Mouse (Mus musculus): ENCODE data around the gene Stox1. TPM values are rescaled to one million over a fixed set of nuclear protein-coding genes. Genes with fewer than 3 reads are reported as not detected.

Stox1 gene
- polyA plus RNA-seq, 2 experiments: 0.63 to 0.65 TPM

DNA sequence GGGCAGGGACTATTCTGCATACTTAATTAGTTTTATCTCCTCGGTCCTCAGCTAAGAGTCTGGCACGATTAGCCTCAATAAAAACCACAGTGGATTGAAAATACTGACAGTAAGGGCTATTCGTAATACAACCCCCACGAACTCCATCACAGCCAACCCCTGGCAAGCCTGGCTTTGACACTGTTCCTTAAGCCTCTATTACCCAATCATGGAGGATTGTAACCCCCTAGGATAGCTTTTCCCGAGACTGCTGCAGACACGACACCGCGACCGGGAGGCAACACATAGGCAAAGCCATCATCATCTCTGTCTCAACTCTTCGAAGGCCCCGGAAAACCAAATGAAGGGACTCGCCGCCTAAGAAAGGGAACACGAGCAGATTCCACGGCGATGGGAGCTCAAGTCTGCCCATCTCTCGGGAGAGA, 75.6 kb downstream of the Stox1 start:
- Histone ChIP-seq H3K9ac (ENCODE audit: low read depth, low read length, severe bottlenecking) (peak overlapping the region; percentile 97), H3K27me3 (ENCODE audit: control insufficient read depth, insufficient read depth, low read length) (no peaks in the 10 kb centered on the region), H3K4me3 (replicated peaks; ENCODE audit: low read length) (peak overlapping the region; percentile 98), H3K4me2 (replicated peaks; ENCODE audit: low read depth, low read length, severe bottlenecking) (peak overlapping the region; percentile 64), H3K4me1 (ENCODE audit: control insufficient read depth, insufficient read depth, low read length) (peaks cover 8% of the 10 kb centered on the region), H3K27ac (replicated peaks; ENCODE audit: low read depth, low read length) (peak overlapping the region; percentile 95), H3K36me3 (ENCODE audit: control insufficient read depth, insufficient read depth, low read length) (peaks cover 17% of the 10 kb centered on the region), H3K9me3 (ENCODE audit: control insufficient read depth, low read length) (no peaks in the 10 kb centered on the region)
- WGBS: under 1% methylated on average over 17 of the region's 17 CpGs
- DNase-seq (ENCODE audit: low spot score) (no peak), ATAC-seq (ENCODE audit: low FRiP score, low read depth) (no peak)
- TF ChIP-seq POLR2A (IDR thresholded peaks at IDR 0.05; ENCODE audit: borderline replicate concordance, extremely low read depth, insufficient read depth, insufficient read length): no peak

Small RNA genes lying within 50 kb of the gene (microRNA-seq; reads per million reads assigned to microRNA genes)
- not detected for gene Mir7215

Other genes with a start within 250 kb of the Stox1 start
- gene Vps26a, start 239.3 kb downstream of the Stox1 start, polyA plus RNA-seq (2012; rRNA removed): 25.6 and 29.2 TPM in 2 replicates
- gene Vps26a, start 239.3 kb downstream of the Stox1 start, polyA plus RNA-seq (2014; fragmentation: Nextera tagmentation; extraction: Ambion mirVana): 67.1 and 71.1 TPM in 2 replicates
- gene Srgn, start 198.7 kb downstream of the Stox1 start, polyA plus RNA-seq (2012; rRNA removed): 11.2 and 14.7 TPM in 2 replicates
- 35.3 and 49.4 TPM in 2 replicates for gene Srgn, start 198.7 kb downstream of the Stox1 start, polyA plus RNA-seq (2014; fragmentation: Nextera tagmentation; extraction: Ambion mirVana)
- gene Kif1bp, start 147.7 kb downstream of the Stox1 start, polyA plus RNA-seq (2012; rRNA removed): 35.1 and 36.1 TPM in 2 replicates
- 44.6 and 46.1 TPM in 2 replicates for gene Kif1bp, start 147.7 kb downstream of the Stox1 start, polyA plus RNA-seq (2014; fragmentation: Nextera tagmentation; extraction: Ambion mirVana)
- 35.3 and 43.5 TPM in 2 replicates for gene Ddx21, start 123.8 kb downstream of the Stox1 start, polyA plus RNA-seq (2012; rRNA removed)
- gene Ddx21, start 123.8 kb downstream of the Stox1 start, polyA plus RNA-seq (2014; fragmentation: Nextera tagmentation; extraction: Ambion mirVana): 26.0 and 26.8 TPM in 2 replicates
- 83.4 and 120 TPM in 2 replicates for gene Ddx50, start 74.9 kb downstream of the Stox1 start, polyA plus RNA-seq (2012; rRNA removed)
- 165 and 176 TPM in 2 replicates for gene Ddx50, start 74.9 kb downstream of the Stox1 start, polyA plus RNA-seq (2014; fragmentation: Nextera tagmentation; extraction: Ambion mirVana)
- gene Ccar1, start 66.2 kb upstream of the Stox1 start, polyA plus RNA-seq (2012; rRNA removed): 77.9 and 112 TPM in 2 replicates
- 115 and 116 TPM in 2 replicates for gene Ccar1, start 66.2 kb upstream of the Stox1 start, polyA plus RNA-seq (2014; fragmentation: Nextera tagmentation; extraction: Ambion mirVana)
- 5.2 and 5.3 TPM in 2 replicates for gene Tet1, start 182.9 kb upstream of the Stox1 start, polyA plus RNA-seq (2012; rRNA removed)
- gene Tet1, start 182.9 kb upstream of the Stox1 start, polyA plus RNA-seq (2014; fragmentation: Nextera tagmentation; extraction: Ambion mirVana): 30.7 and 36.5 TPM in 2 replicates
- gene Slc25a16, start 194.5 kb upstream of the Stox1 start, polyA plus RNA-seq (2012; rRNA removed): 13.2 and 13.4 TPM in 2 replicates
- 11.0 and 11.8 TPM in 2 replicates for gene Slc25a16, start 194.5 kb upstream of the Stox1 start, polyA plus RNA-seq (2014; fragmentation: Nextera tagmentation; extraction: Ambion mirVana)
- 25.5 and 26.6 TPM in 2 replicates for gene Dna2, start 220.9 kb upstream of the Stox1 start, polyA plus RNA-seq (2012; rRNA removed)
- gene Dna2, start 220.9 kb upstream of the Stox1 start, polyA plus RNA-seq (2014; fragmentation: Nextera tagmentation; extraction: Ambion mirVana): 13.2 and 14.1 TPM in 2 replicates